Mouse (Mus musculus): Measurements from ENCODE around the gene Hist1h2an. TPM values are rescaled to one million over a fixed set of nuclear protein-coding genes. Genes with fewer than 3 reads are reported as not detected.
"Not testable (repeated sequence)": the region's sequence is repeated elsewhere in the genome, so short reads cannot be mapped to it uniquely, and the experiment has no call there.

Gene Hist1h2an
- polyA plus RNA-seq, 1 experiment: 6.8 TPM

GRCm38 (mm10) chr13:21812092-21812491 lies 25.1 kb upstream of the Hist1h2an start:
- TF ChIP-seq USF1 (IDR thresholded peaks at IDR 0.05; ENCODE audit: low read depth) (peak; percentile 11), POLR2AphosphoS2 (IDR thresholded peaks at IDR 0.05; ENCODE audit: insufficient read length, low read depth) (peak; percentile 33), POLR2A (IDR thresholded peaks at IDR 0.05; ENCODE audit: insufficient read length, low read depth) (peak; percentile 34)
- not testable (repeated sequence) for H3K27me3 ChIP-seq (ENCODE audit: control insufficient read depth, insufficient read depth, insufficient read length); H3ac ChIP-seq (ENCODE audit: control insufficient read depth, insufficient read length); H3K79me2 ChIP-seq (ENCODE audit: control insufficient read depth, insufficient read depth); H3K36me3 ChIP-seq (ENCODE audit: control insufficient read depth, insufficient read depth); H3K4me3 ChIP-seq
- H3K4me2 ChIP-seq (ENCODE audit: low read depth): peak overlapping the region; percentile 50

GRCm38 (mm10) chr13:21811539-21811938 lies 24.5 kb upstream of the Hist1h2an start, which contains the start of gene Hist1h4m:
TSS of gene Hist1h4m (plus strand) at chr13:21811746.
- not testable (repeated sequence) for H3K27me3 ChIP-seq (ENCODE audit: control insufficient read depth, insufficient read depth, insufficient read length); H3ac ChIP-seq (ENCODE audit: control insufficient read depth, insufficient read length); H3K36me3 ChIP-seq (ENCODE audit: control insufficient read depth, insufficient read depth); H3K4me3 ChIP-seq; H3K79me2 ChIP-seq (ENCODE audit: control insufficient read depth, insufficient read depth)
- H3K4me2 ChIP-seq (ENCODE audit: low read depth): peak within 1 kb of the TSS; percentile 50

GRCm38 (mm10) chr13:21811074-21811473 lies 24.1 kb upstream of the Hist1h2an start:
- not testable (repeated sequence) for H3ac ChIP-seq (ENCODE audit: control insufficient read depth, insufficient read length); H3K27me3 ChIP-seq (ENCODE audit: control insufficient read depth, insufficient read depth, insufficient read length); H3K4me3 ChIP-seq; H3K4me2 ChIP-seq (ENCODE audit: low read depth); H3K79me2 ChIP-seq (ENCODE audit: control insufficient read depth, insufficient read depth); H3K36me3 ChIP-seq (ENCODE audit: control insufficient read depth, insufficient read depth)

GRCm38 (mm10) chr13:21810073-21810472 lies 23.1 kb upstream of the Hist1h2an start, which contains the start of the genes Hist1h2bq and Hist1h2ao:
TSS of gene Hist1h2bq (minus strand) at chr13:21810197.
TSS of gene Hist1h2ao (plus strand) at chr13:21810465.
- not testable (repeated sequence) for H3ac ChIP-seq (ENCODE audit: control insufficient read depth, insufficient read length); H3K36me3 ChIP-seq (ENCODE audit: control insufficient read depth, insufficient read depth); H3K4me3 ChIP-seq; H3K4me2 ChIP-seq (ENCODE audit: low read depth); H3K79me2 ChIP-seq (ENCODE audit: control insufficient read depth, insufficient read depth); H3K27me3 ChIP-seq (ENCODE audit: control insufficient read depth, insufficient read depth, insufficient read length)

GRCm38 (mm10) chr13:21803058-21803457 lies 16.0 kb upstream of the Hist1h2an start:
- H3K4me2 ChIP-seq (ENCODE audit: low read depth); H3K36me3 ChIP-seq (ENCODE audit: control insufficient read depth, insufficient read depth); H3K27me3 ChIP-seq (ENCODE audit: control insufficient read depth, insufficient read depth, insufficient read length); H3ac ChIP-seq (ENCODE audit: control insufficient read depth, insufficient read length); H3K4me3 ChIP-seq; H3K79me2 ChIP-seq (ENCODE audit: control insufficient read depth, insufficient read depth): not testable (repeated sequence)

GRCm38 (mm10) chr13:21797163-21797562 lies 10.1 kb upstream of the Hist1h2an start:
- H3K27me3 ChIP-seq (ENCODE audit: control insufficient read depth, insufficient read depth, insufficient read length); H3K36me3 ChIP-seq (ENCODE audit: control insufficient read depth, insufficient read depth); H3ac ChIP-seq (ENCODE audit: control insufficient read depth, insufficient read length); H3K4me3 ChIP-seq; H3K79me2 ChIP-seq (ENCODE audit: control insufficient read depth, insufficient read depth); H3K4me2 ChIP-seq (ENCODE audit: low read depth): not testable (repeated sequence)

- H3K27me3 ChIP-seq (ENCODE audit: control insufficient read depth, insufficient read depth, insufficient read length): no peaks in the 10 kb centered on the region
- no peak overlapping the region for H3ac ChIP-seq (ENCODE audit: control insufficient read depth, insufficient read length)
- no peaks in the 10 kb centered on the region for H3K36me3 ChIP-seq (ENCODE audit: control insufficient read depth, insufficient read depth)
- H3K79me2 ChIP-seq (ENCODE audit: control insufficient read depth, insufficient read depth): no peaks in the 10 kb centered on the region
- H3K4me2 ChIP-seq (ENCODE audit: low read depth): no peak overlapping the region
- no peak for TF ChIP-seq TCF3 (IDR thresholded peaks at IDR 0.05; ENCODE audit: insufficient read length, low read depth)
- TF ChIP-seq CEBPB (IDR thresholded peaks at IDR 0.05; ENCODE audit: insufficient read depth, poor library complexity, severe bottlenecking): no peak
- TF ChIP-seq REST (IDR thresholded peaks at IDR 0.05; ENCODE audit: insufficient read depth, insufficient read length): no peak
- no peak for TF ChIP-seq MYOG (IDR thresholded peaks at IDR 0.05; ENCODE audit: control insufficient read depth in 1 of 3, insufficient read depth in 1 of 3, insufficient read length in 2 of 3, low read depth in 2 of 3)
- no peak for TF ChIP-seq POLR2A (IDR thresholded peaks at IDR 0.05; ENCODE audit: insufficient read length, low read depth)
- no peak for TF ChIP-seq MAX (IDR thresholded peaks at IDR 0.05; ENCODE audit: low read depth)
- no peak overlapping the region for H3K4me3 ChIP-seq
Observed at GRCm38 (mm10) chr13:21795584-21795983, 8.6 kb upstream of the Hist1h2an start.

- no peaks in the 10 kb centered on the region for H3K27me3 ChIP-seq (ENCODE audit: control insufficient read depth, insufficient read depth, insufficient read length)
- H3ac ChIP-seq (ENCODE audit: control insufficient read depth, insufficient read length): no peak overlapping the region
- no peaks in the 10 kb centered on the region for H3K36me3 ChIP-seq (ENCODE audit: control insufficient read depth, insufficient read depth)
- TF ChIP-seq MAX (IDR thresholded peaks at IDR 0.05; ENCODE audit: low read depth) (no peak), REST (IDR thresholded peaks at IDR 0.05; ENCODE audit: insufficient read depth, insufficient read length) (no peak), MYOG (IDR thresholded peaks at IDR 0.05; ENCODE audit: control insufficient read depth in 1 of 3, insufficient read depth in 1 of 3, insufficient read length in 2 of 3, low read depth in 2 of 3) (no peak), CEBPB (IDR thresholded peaks at IDR 0.05; ENCODE audit: insufficient read depth, poor library complexity, severe bottlenecking) (no peak), TCF12 (IDR thresholded peaks at IDR 0.05; ENCODE audit: insufficient read depth, poor library complexity, severe bottlenecking) (no peak), USF1 (IDR thresholded peaks at IDR 0.05; ENCODE audit: low read depth) (no peak), E2F4 (IDR thresholded peaks at IDR 0.05; ENCODE audit: insufficient read depth) (no peak), POLR2AphosphoS2 (IDR thresholded peaks at IDR 0.05; ENCODE audit: insufficient read length, low read depth) (no peak), SRF (IDR thresholded peaks at IDR 0.05; ENCODE audit: control insufficient read depth, insufficient read length, low read depth) (no peak), TCF3 (IDR thresholded peaks at IDR 0.05; ENCODE audit: insufficient read length, low read depth) (no peak), POLR2A (IDR thresholded peaks at IDR 0.05; ENCODE audit: insufficient read length, low read depth) (no peak), MYOD1 (IDR thresholded peaks at IDR 0.05; ENCODE audit: control insufficient read depth in 1 of 3, insufficient read length in 2 of 3, low read depth in 2 of 3) (no peak)
- no peak overlapping the region for H3K4me3 ChIP-seq
- H3K4me2 ChIP-seq (ENCODE audit: low read depth): peak overlapping the region; percentile 12
- no peaks in the 10 kb centered on the region for H3K79me2 ChIP-seq (ENCODE audit: control insufficient read depth, insufficient read depth)
Observed at GRCm38 (mm10) chr13:21790601-21791283, 3.7 kb upstream of the Hist1h2an start.

Data from myocyte (in vitro differentiated cells).